Mouse (Mus musculus): Measurements from ENCODE around the gene Ptpn1.

DNA sequence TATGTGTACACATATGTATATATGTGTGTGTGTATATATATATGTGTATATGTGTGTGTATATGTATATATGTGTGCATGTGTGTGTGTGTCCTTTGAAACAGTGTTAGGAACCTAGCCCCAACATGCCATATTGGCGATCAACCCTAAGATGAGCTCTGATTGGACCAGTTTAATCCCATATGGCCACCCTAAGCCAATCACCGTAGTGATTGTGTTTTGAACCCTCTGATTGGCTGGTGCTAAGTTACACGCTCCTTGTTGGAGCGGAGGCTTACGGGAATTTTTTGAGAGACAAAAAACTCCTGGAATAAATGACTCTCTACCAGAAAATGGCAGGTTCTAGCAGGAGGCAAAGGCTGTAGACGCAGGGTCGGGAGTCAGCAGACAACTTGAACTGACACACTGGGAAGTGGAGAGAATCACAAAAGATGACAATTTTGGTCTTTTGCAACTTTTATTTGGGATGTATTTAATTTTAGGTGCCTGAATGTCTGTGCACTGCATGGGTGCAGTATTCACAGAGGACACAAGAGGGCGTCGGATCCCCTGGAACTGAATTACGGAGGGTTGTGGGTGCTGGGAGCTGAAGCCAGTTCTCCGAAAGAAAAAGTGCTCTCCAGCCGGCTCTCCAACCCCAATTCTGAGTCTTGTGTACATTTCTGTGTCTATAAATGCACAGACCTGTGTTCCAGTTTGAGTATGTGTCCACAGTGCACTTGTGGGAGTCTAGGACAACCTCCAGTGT, 27.1 kb upstream of the Ptpn1 start:
- TF ChIP-seq CTCF (IDR thresholded peaks at IDR 0.05; ENCODE audit: control insufficient read depth, insufficient read depth, low read length) (peak; percentile 28; the same call in 1 of the 2 replicates), POLR2A (IDR thresholded peaks at IDR 0.05; ENCODE audit: borderline replicate concordance, control insufficient read depth, low read depth, low read length) (no peak)

Data from bone marrow, adult 2 months (tissue).